Mouse (Mus musculus) bone marrow, adult 2 months (tissue): Measurements from ENCODE around the gene Rab4a.

Experiments used
- CTCF ChIP-seq: fragments of 200-500 bp; IDR thresholded peaks from 2 replicates; pipeline ENCODE4 v1.5.1; 2011; ENCODE audit warnings: low read length, control low read depth; ENCODE audit not compliant: control insufficient read depth, insufficient read depth
- POLR2A ChIP-seq: fragments of 200-500 bp; IDR thresholded peaks from 2 replicates; pipeline ENCODE4 v1.6.1; 2011; ENCODE audit warnings: low read depth, mild to moderate bottlenecking, control low read depth, low read length, borderline replicate concordance; ENCODE audit not compliant: control insufficient read depth

DNA sequence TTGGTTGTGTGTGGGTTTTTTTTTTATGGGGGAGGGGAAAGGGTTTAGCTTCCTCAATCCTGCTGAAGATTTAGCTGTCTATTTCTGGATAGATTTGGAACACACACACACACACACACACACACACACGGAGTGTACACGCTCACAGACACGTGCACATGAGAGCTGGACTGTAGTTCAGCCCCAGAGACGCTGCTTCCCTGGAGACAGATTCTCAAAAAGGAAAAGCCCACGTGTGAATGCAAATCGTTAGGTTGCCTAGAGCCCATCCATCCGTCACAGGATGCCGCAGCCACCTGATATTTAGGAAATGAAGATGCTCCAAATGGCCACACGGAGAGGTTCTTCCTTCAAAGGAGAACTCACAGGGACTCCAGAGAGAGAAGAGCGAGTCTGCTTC, 74.5 kb downstream of the Rab4a start:
- TF ChIP-seq CTCF (no peak), POLR2A (no peak)
